Mouse (Mus musculus): ENCODE measurements around the gene B3gat2. TPM values are rescaled to one million over a fixed set of nuclear protein-coding genes. Genes with fewer than 3 reads are reported as not detected.

B3gat2 gene
- polyA plus RNA-seq, 1 experiment, result not detected

- H3K9ac ChIP-seq (ENCODE audit: low read depth, poor library complexity, severe bottlenecking), result no peak overlapping the region
- no peaks in the 10 kb centered on the region for H3K4me1 ChIP-seq (ENCODE audit: control insufficient read depth, insufficient read depth, low read length)
- H3K27me3 ChIP-seq (ENCODE audit: control insufficient read depth, insufficient read depth, low read length, poor library complexity, severe bottlenecking), result no peaks in the 10 kb centered on the region
- H3K9me3 ChIP-seq (replicated peaks; ENCODE audit: control insufficient read depth, insufficient read depth, low read length, poor library complexity, severe bottlenecking), result no peaks in the 10 kb centered on the region
- H3K4me3 ChIP-seq (ENCODE audit: low read depth, low read length), result no peak overlapping the region
- no peaks in the 10 kb centered on the region for H3K36me3 ChIP-seq (ENCODE audit: control insufficient read depth, insufficient read depth, low read length, poor library complexity, severe bottlenecking)
- TF ChIP-seq POLR2A (IDR thresholded peaks at IDR 0.05; ENCODE audit: insufficient read depth, low read length) (no peak), CTCF (IDR thresholded peaks at IDR 0.05; ENCODE audit: low read depth, low read length) (no peak), EP300 (IDR thresholded peaks at IDR 0.05; ENCODE audit: insufficient read depth, low read depth, low read length) (no peak)
- H3K27ac ChIP-seq (ENCODE audit: insufficient read depth, low read length), result no peak overlapping the region
Observed at GRCm38 (mm10) chr1:23860944-23861343, 99.4 kb downstream of the B3gat2 start.

- no peak for TF ChIP-seq POLR2A (IDR thresholded peaks at IDR 0.05; ENCODE audit: insufficient read depth, low read length)
- no peak for TF ChIP-seq CTCF (IDR thresholded peaks at IDR 0.05; ENCODE audit: low read depth, low read length)
- TF ChIP-seq EP300 (IDR thresholded peaks at IDR 0.05; ENCODE audit: insufficient read depth, low read depth, low read length), result no peak
- Histone ChIP-seq H3K27ac (ENCODE audit: insufficient read depth, low read length) (no peak overlapping the region), H3K4me3 (ENCODE audit: low read depth, low read length) (no peak overlapping the region), H3K4me1 (ENCODE audit: control insufficient read depth, insufficient read depth, low read length) (no peaks in the 10 kb centered on the region), H3K36me3 (ENCODE audit: control insufficient read depth, insufficient read depth, low read length, poor library complexity, severe bottlenecking) (no peaks in the 10 kb centered on the region), H3K27me3 (ENCODE audit: control insufficient read depth, insufficient read depth, low read length, poor library complexity, severe bottlenecking) (no peaks in the 10 kb centered on the region), H3K9ac (ENCODE audit: low read depth, poor library complexity, severe bottlenecking) (no peak overlapping the region), H3K9me3 (replicated peaks; ENCODE audit: control insufficient read depth, insufficient read depth, low read length, poor library complexity, severe bottlenecking) (no peaks in the 10 kb centered on the region)
Observed at GRCm38 (mm10) chr1:23865566-23865965, 104.0 kb downstream of the B3gat2 start.

- no peak overlapping the region for H3K4me3 ChIP-seq (ENCODE audit: low read depth, low read length)
- TF ChIP-seq EP300 (IDR thresholded peaks at IDR 0.05; ENCODE audit: insufficient read depth, low read depth, low read length) (no peak), POLR2A (IDR thresholded peaks at IDR 0.05; ENCODE audit: insufficient read depth, low read length) (no peak), CTCF (IDR thresholded peaks at IDR 0.05; ENCODE audit: low read depth, low read length) (no peak)
- H3K4me1 ChIP-seq (ENCODE audit: control insufficient read depth, insufficient read depth, low read length), result no peaks in the 10 kb centered on the region
- no peak overlapping the region for H3K27ac ChIP-seq (ENCODE audit: insufficient read depth, low read length)
- no peak overlapping the region for H3K9ac ChIP-seq (ENCODE audit: low read depth, poor library complexity, severe bottlenecking)
- no peaks in the 10 kb centered on the region for H3K36me3 ChIP-seq (ENCODE audit: control insufficient read depth, insufficient read depth, low read length, poor library complexity, severe bottlenecking)
- no peaks in the 10 kb centered on the region for H3K27me3 ChIP-seq (ENCODE audit: control insufficient read depth, insufficient read depth, low read length, poor library complexity, severe bottlenecking)
- no peaks in the 10 kb centered on the region for H3K9me3 ChIP-seq (replicated peaks; ENCODE audit: control insufficient read depth, insufficient read depth, low read length, poor library complexity, severe bottlenecking)
Observed at GRCm38 (mm10) chr1:23867350-23867862, 105.9 kb downstream of the B3gat2 start.

DNA sequence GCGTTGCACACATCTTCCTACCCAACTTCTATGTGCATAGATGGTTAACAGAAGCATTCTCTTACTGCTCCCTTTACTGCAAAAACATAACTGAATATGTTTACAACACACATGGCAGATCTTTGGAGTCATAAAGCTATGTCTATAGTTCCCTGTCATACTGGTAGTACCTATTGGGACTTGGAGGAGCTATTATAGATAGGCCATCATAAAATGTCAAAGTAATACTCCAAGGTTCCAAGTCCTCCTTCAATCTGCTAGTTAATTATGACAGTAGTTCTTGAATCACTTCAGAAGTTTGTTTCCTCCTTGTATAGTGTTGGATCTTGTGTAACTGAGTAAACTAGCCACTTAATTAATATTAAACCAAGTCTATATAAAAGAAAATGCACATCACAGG, 110.6 kb downstream of the B3gat2 start:
- Histone ChIP-seq H3K27ac (ENCODE audit: insufficient read depth, low read length) (no peak overlapping the region), H3K4me3 (ENCODE audit: low read depth, low read length) (no peak overlapping the region), H3K9me3 (replicated peaks; ENCODE audit: control insufficient read depth, insufficient read depth, low read length, poor library complexity, severe bottlenecking) (no peaks in the 10 kb centered on the region), H3K36me3 (ENCODE audit: control insufficient read depth, insufficient read depth, low read length, poor library complexity, severe bottlenecking) (no peaks in the 10 kb centered on the region), H3K4me1 (ENCODE audit: control insufficient read depth, insufficient read depth, low read length) (no peaks in the 10 kb centered on the region), H3K9ac (ENCODE audit: low read depth, poor library complexity, severe bottlenecking) (no peak overlapping the region), H3K27me3 (ENCODE audit: control insufficient read depth, insufficient read depth, low read length, poor library complexity, severe bottlenecking) (no peaks in the 10 kb centered on the region)
- no peak for TF ChIP-seq EP300 (IDR thresholded peaks at IDR 0.05; ENCODE audit: insufficient read depth, low read depth, low read length)
- TF ChIP-seq CTCF (IDR thresholded peaks at IDR 0.05; ENCODE audit: low read depth, low read length), result no peak
- TF ChIP-seq POLR2A (IDR thresholded peaks at IDR 0.05; ENCODE audit: insufficient read depth, low read length), result no peak

DNA sequence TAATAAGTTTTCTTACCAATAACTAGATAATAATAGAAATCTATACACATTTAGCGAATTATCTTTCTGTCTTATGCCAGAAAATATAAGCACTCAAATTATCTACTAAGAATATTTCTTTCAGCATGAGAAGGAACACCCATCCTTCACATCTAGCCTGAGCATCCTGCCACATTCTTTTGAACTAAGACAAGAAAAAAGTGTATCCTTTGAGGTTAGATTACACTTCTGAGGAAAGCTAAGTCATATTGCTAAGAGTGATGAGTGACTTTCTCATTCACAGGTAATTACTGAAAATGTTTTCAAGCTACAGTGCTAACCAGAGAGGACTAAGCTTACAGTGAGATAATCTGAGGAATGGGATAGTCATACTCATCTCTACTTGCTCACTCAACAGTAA, 121.1 kb downstream of the B3gat2 start:
- TF ChIP-seq EP300 (IDR thresholded peaks at IDR 0.05; ENCODE audit: insufficient read depth, low read depth, low read length) (no peak), POLR2A (IDR thresholded peaks at IDR 0.05; ENCODE audit: insufficient read depth, low read length) (no peak), CTCF (IDR thresholded peaks at IDR 0.05; ENCODE audit: low read depth, low read length) (no peak)

DNA sequence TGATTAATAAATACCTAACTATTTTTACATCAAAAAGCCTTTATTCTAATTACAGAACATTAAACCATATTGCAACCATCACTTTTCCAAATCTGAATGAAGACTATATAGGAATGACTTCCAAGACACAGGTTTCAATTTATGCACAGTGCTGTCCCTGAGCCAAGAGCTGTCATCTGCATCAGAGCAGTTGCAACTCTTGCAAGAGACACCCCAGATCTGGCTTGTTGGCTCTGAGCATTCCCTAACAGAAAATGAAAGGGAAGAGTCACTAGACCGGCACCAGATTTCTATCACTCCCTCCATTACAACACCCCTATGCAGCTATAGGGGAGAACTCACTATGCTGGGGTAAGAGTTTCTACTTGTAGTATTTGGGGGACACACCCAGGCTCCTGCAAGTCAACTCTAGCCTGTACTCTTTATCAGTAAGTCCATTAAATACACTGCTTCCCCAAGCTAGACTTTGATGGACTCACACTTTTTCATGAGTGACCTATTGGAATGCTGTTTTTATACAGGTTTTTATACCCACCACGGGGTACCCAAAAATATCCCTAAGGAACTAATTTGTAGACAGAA, 122.6 kb downstream of the B3gat2 start:
- Histone ChIP-seq H3K9ac (ENCODE audit: low read depth, poor library complexity, severe bottlenecking) (no peak overlapping the region), H3K4me3 (ENCODE audit: low read depth, low read length) (no peak overlapping the region), H3K36me3 (ENCODE audit: control insufficient read depth, insufficient read depth, low read length, poor library complexity, severe bottlenecking) (no peaks in the 10 kb centered on the region), H3K27me3 (ENCODE audit: control insufficient read depth, insufficient read depth, low read length, poor library complexity, severe bottlenecking) (no peaks in the 10 kb centered on the region), H3K27ac (ENCODE audit: insufficient read depth, low read length) (no peak overlapping the region), H3K9me3 (replicated peaks; ENCODE audit: control insufficient read depth, insufficient read depth, low read length, poor library complexity, severe bottlenecking) (no peaks in the 10 kb centered on the region), H3K4me1 (ENCODE audit: control insufficient read depth, insufficient read depth, low read length) (no peaks in the 10 kb centered on the region)
- TF ChIP-seq EP300 (IDR thresholded peaks at IDR 0.05; ENCODE audit: insufficient read depth, low read depth, low read length), result no peak
- no peak for TF ChIP-seq POLR2A (IDR thresholded peaks at IDR 0.05; ENCODE audit: insufficient read depth, low read length)
- TF ChIP-seq CTCF (IDR thresholded peaks at IDR 0.05; ENCODE audit: low read depth, low read length), result no peak

More for the DNA sequence above, 121.1 kb downstream of the B3gat2 start:
- Histone ChIP-seq H3K27ac (ENCODE audit: insufficient read depth, low read length) (no peak overlapping the region), H3K4me1 (ENCODE audit: control insufficient read depth, insufficient read depth, low read length) (no peaks in the 10 kb centered on the region), H3K9ac (ENCODE audit: low read depth, poor library complexity, severe bottlenecking) (no peak overlapping the region), H3K4me3 (ENCODE audit: low read depth, low read length) (no peak overlapping the region), H3K27me3 (ENCODE audit: control insufficient read depth, insufficient read depth, low read length, poor library complexity, severe bottlenecking) (no peaks in the 10 kb centered on the region), H3K9me3 (replicated peaks; ENCODE audit: control insufficient read depth, insufficient read depth, low read length, poor library complexity, severe bottlenecking) (no peaks in the 10 kb centered on the region), H3K36me3 (ENCODE audit: control insufficient read depth, insufficient read depth, low read length, poor library complexity, severe bottlenecking) (no peaks in the 10 kb centered on the region)

All from ES-Bruce4 (cell line).